Mouse (Mus musculus) midbrain, embryonic 14.5 days (tissue): ENCODE data around the gene Cgrrf1. TPM values are rescaled to one million over a fixed set of nuclear protein-coding genes. Genes with fewer than 3 reads are reported as not detected.

Experiments
- ATAC-seq: fragments of 200-750 bp; cut with Nextera tagmentation; 2 replicates; pipeline ENCODE4 v1.8.0; 2017; ENCODE audit warnings: moderate number of reproducible peaks, moderate library complexity; ENCODE audit not compliant: low FRiP score, low TSS enrichment
- DNase-seq: peaks from one replicate; pipeline ENCODE4 v3.0.0-alpha.2; 2015
- H3K27ac ChIP-seq: fragments of 300-500 bp; sonication (generic); replicated peaks from 2 replicates; pipeline ENCODE4 v1.5.1; 2014; ENCODE audit warnings: mild to moderate bottlenecking, low read depth, low read length, moderate library complexity
- H3K27me3 ChIP-seq: fragments of 300-500 bp; sonication (generic); 2 replicates; pipeline ENCODE4 v1.6.1; 2014; ENCODE audit warnings: low read length, control low read depth, mixed read lengths; ENCODE audit not compliant: control insufficient read depth, insufficient read depth
- H3K36me3 ChIP-seq: fragments of 300-500 bp; sonication (generic); 2 replicates; pipeline ENCODE4 v1.6.1; 2014; ENCODE audit warnings: low read length, control low read depth; ENCODE audit not compliant: control insufficient read depth, insufficient read depth
- H3K4me1 ChIP-seq: fragments of 300-500 bp; sonication (generic); 2 replicates; pipeline ENCODE4 v1.6.1; 2014; ENCODE audit warnings: mild to moderate bottlenecking, antibody characterized with exemption, low read length, control low read depth; ENCODE audit not compliant: control insufficient read depth, insufficient read depth
- H3K4me2 ChIP-seq: fragments of 300-500 bp; sonication (generic); 2 replicates; pipeline ENCODE4 v1.6.1; 2014; ENCODE audit warnings: mild to moderate bottlenecking, low read length, moderate library complexity
- H3K4me3 ChIP-seq: fragments of 300-500 bp; sonication (generic); replicated peaks from 2 replicates; pipeline ENCODE4 v1.5.1; 2014; ENCODE audit warnings: low read depth, low read length
- H3K9ac ChIP-seq: fragments of 300-500 bp; sonication (generic); replicated peaks from 2 replicates; pipeline ENCODE4 v1.6.1; 2014; ENCODE audit warnings: mild to moderate bottlenecking, low read length, moderate library complexity
- H3K9me3 ChIP-seq: fragments of 300-500 bp; sonication (generic); 2 replicates; pipeline ENCODE4 v1.6.1; 2016; ENCODE audit warnings: low read length, control low read depth, mixed read lengths; ENCODE audit not compliant: control insufficient read depth
- WGBS: fragments of 180-500 bp; shearing (Covaris S2); extraction: QIAGEN DNeasy Blood & Tissue Kit; methylation state at CpG from one replicate; pipeline ENCODE4 v1.1.7; 2014; 5-methylcytosine and 5-hydroxymethylcytosine counted together
- polyA plus RNA-seq: library from polyadenylated mRNA; unstranded; fragments of >200 nt; fragmentation: Nextera tagmentation; extraction: Ambion mirVana; gene quantifications from 2 replicates; pipeline ENCODE4 v1.2.1, GENCODE M21; 2014

The Cgrrf1 gene
- polyA plus RNA-seq, 1 experiment from 2014 or later = 23.7 TPM

DNA sequence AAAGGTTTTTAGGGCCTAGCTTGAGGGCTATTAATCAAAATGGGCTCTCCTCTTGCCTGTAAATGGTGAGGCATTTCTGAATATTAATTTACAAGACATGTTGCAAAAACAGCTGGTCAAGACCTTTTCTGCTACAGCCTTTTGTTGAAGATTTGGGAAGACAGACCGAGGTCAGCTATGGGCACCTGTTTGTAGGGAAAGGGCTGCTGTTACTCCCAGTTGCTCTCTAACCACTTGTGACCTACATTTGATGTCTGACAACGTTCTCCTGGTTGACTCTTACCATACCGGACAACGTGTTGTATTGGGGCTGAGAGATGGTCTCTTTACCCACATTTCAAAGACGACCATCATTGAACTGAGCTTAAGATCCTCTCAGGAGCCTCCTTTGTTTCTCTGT is 66.0 kb downstream of the Cgrrf1 start:
- 89% methylated on average over 5 of the region's 5 CpGs for WGBS
- Histone ChIP-seq H3K36me3 (no peaks in the 10 kb centered on the region), H3K9me3 (no peaks in the 10 kb centered on the region)

GRCm38 (mm10) chr14:46898626-46899025 is 66.7 kb downstream of the Cgrrf1 start:
- WGBS = 67% methylated on average over 3 of the region's 3 CpGs
- Histone ChIP-seq H3K9me3 (no peaks in the 10 kb centered on the region), H3K9ac (no peak overlapping the region), H3K27ac (no peak overlapping the region), H3K36me3 (no peaks in the 10 kb centered on the region), H3K4me3 (no peak overlapping the region), H3K4me2 (no peak overlapping the region), H3K4me1 (no peaks in the 10 kb centered on the region), H3K27me3 (no peaks in the 10 kb centered on the region)
- ATAC-seq (no peak), DNase-seq (no peak)

More for the DNA sequence above, 66.0 kb downstream of the Cgrrf1 start:
- no peaks in the 10 kb centered on the region for H3K27me3 ChIP-seq
- ATAC-seq (no peak), DNase-seq (no peak)
- no peak overlapping the region for H3K9ac ChIP-seq
- no peak overlapping the region for H3K27ac ChIP-seq
- no peak overlapping the region for H3K4me3 ChIP-seq
- no peak overlapping the region for H3K4me2 ChIP-seq
- H3K4me1 ChIP-seq = no peaks in the 10 kb centered on the region

- Histone ChIP-seq H3K4me3 (no peak overlapping the region), H3K27ac (no peak overlapping the region), H3K4me1 (no peaks in the 10 kb centered on the region), H3K27me3 (no peaks in the 10 kb centered on the region), H3K4me2 (no peak overlapping the region), H3K9ac (no peak overlapping the region), H3K36me3 (no peaks in the 10 kb centered on the region), H3K9me3 (no peaks in the 10 kb centered on the region)
- no peak for DNase-seq
- 93% methylated on average over 9 of the region's 9 CpGs for WGBS
- no peak for ATAC-seq
Observed at GRCm38 (mm10) chr14:46902498-46903087, 70.7 kb downstream of the Cgrrf1 start.

Other genes starting within 250 kb of the Cgrrf1 start
- 6.2 and 11.7 TPM in 2 replicates for gene Cdkn3, start 71.6 kb upstream of the Cgrrf1 start, polyA plus RNA-seq
- 196 and 204 TPM in 2 replicates for gene Cnih1, start 43.7 kb upstream of the Cgrrf1 start, polyA plus RNA-seq
- gene Gmfb, start 9.9 kb upstream of the Cgrrf1 start, polyA plus RNA-seq = 118 and 155 TPM in 2 replicates
- 2.8 and 3.1 TPM in 2 replicates for gene Samd4, start 50.7 kb downstream of the Cgrrf1 start, polyA plus RNA-seq